Mouse (Mus musculus): ENCODE results near the gene Nifk.

Nifk gene

DNA sequence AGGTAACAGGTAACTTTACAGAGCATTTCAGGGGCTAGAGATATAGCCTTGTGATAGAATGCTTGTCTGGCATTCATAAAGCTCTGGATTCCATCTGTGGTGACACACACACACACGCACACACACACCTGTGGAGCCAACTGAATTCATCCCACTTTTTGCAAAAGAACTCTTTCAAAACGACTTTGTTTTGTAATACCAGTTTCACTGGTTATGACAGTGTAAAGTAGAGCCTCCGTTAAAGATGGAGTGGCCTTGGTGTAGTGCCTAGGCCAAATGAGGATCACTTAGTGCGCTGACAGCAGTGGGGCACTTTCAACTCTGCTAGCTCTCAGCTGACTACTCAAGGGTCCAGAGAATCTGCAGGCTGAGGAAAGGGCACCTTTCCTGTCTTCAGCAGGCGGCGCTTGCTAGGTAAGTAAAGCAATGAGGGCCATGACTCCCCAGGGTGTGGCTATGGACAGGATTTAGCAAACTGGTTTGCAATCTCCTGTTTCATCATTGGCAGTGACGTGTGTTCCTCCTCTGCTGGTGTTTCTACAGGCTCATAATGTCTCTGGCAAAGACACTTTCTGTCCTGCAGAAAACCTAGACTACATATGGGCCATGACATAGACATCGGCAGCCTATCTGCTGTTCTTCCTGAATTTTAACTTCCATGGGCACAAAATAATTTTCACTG lies 58.6 kb downstream of the Nifk start:
- no peak for DNase-seq (ENCODE audit: low spot score)

Data from embryo, embryonic 10.5 days (tissue).